Mouse (Mus musculus): ENCODE measurements around the gene Col6a6.

- TF ChIP-seq CTCF (IDR thresholded peaks at IDR 0.05; ENCODE audit: extremely low read depth, insufficient read length, insufficient replicate concordance, low read depth, low read length) (no peak), POLR2A (IDR thresholded peaks at IDR 0.05; ENCODE audit: low read depth, low read length) (no peak)
Measured at GRCm38 (mm10) chr9:105693056-105693455, 134.9 kb downstream of the Col6a6 start.

Measured in small intestine, adult 2 months (tissue).